ENCODE assay signal across 24 mouse cellular contexts in the genomic region with DNA sequence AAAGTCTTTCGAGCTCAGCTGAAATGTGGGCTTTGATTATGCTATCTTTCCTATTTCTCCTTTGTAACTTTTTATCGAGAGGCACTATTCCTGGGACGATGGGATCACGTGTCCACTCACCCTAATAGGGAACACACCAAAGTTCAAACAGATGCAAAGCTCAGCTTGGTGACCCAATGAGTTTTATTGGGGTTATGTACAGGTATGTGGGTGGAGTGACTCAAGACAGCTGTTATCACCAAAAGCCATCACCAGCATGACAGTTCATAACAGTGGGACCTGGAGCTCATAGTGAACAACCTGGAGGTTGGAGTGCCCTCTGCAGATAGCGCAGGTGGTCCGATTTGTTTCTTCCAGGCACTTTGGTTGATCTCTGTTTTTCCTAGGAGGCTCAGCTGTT. TPM values are rescaled to one million over a fixed set of nuclear protein-coding genes. Genes with fewer than 3 reads are reported as not detected.
DNase-seq lines count a peak whose midpoint lies in the region; ATAC-seq and TF ChIP-seq lines count a peak whose summit lies in the region.
"Had no signal": no experiment of that assay in that cellular context is flagged by ENCODE, and none has a peak within 500 bp of the region (broad histone marks: within the 10 kb centered on the region; RNA-seq: fewer than 3 reads in every experiment).

No protein-coding gene starts in this region.

- H3K27ac ChIP-seq in liver, adult 2 months (replicated peaks; ENCODE audit: insufficient read depth, low read depth, low read length): no peak overlapping the region
- H3K27ac ChIP-seq in intestine, postnatal 0 days (ENCODE audit: low read depth, low read length): peak overlapping the region; percentile 62
- H3K27ac ChIP-seq in liver, postnatal 0 days (ENCODE audit: low read depth): peak overlapping the region; percentile 7; the same call in 1 of the 2 replicates
- H3K27ac ChIP-seq in embryonic facial prominence, embryonic 10.5 days (replicated peaks): no peak overlapping the region
- H3K27ac ChIP-seq: embryonic facial prominence, embryonic 15.5 days; forebrain, embryonic 10.5 days; heart, embryonic 10.5 days; hindbrain, embryonic 12.5 days had no signal

- no peak for TF ChIP-seq POLR2A in liver, adult 2 months (IDR thresholded peaks at IDR 0.05; ENCODE audit: extremely low read depth, insufficient read depth, low read length)

- no peak for TF ChIP-seq CTCF in liver, adult 2 months (IDR thresholded peaks at IDR 0.05; ENCODE audit: low read depth, low read length)
- peak; percentile 18; the same call in 1 of the 2 replicates for TF ChIP-seq CTCF in intestine, postnatal 0 days (IDR thresholded peaks at IDR 0.05; ENCODE audit: low read depth)
- no peak for TF ChIP-seq CTCF in liver, postnatal 0 days (IDR thresholded peaks at IDR 0.05; ENCODE audit: low read depth)

- H3K9me3 ChIP-seq in intestine, postnatal 0 days (ENCODE audit: control insufficient read depth): no peaks in the 10 kb centered on the region
- no peaks in the 10 kb centered on the region for H3K9me3 ChIP-seq in liver, postnatal 0 days (ENCODE audit: low read length)
- H3K9me3 ChIP-seq in embryonic facial prominence, embryonic 10.5 days: 0 out of 2 replicates have a peak, but pooled peaks cover 2% of the 10 kb centered on the region
- H3K9me3 ChIP-seq: embryonic facial prominence, embryonic 15.5 days; heart, embryonic 10.5 days; hindbrain, embryonic 12.5 days had no signal

- H3K4me3 ChIP-seq in liver, adult 2 months (ENCODE audit: insufficient read depth, low read depth, low read length): no peak overlapping the region
- H3K4me3 ChIP-seq in intestine, postnatal 0 days (ENCODE audit: low read depth, low read length): no peak overlapping the region
- H3K4me3 ChIP-seq in liver, postnatal 0 days (ENCODE audit: low read depth, low read length): no peak overlapping the region
- H3K4me3 ChIP-seq in embryonic facial prominence, embryonic 10.5 days: no peak overlapping the region
- H3K4me3 ChIP-seq: embryonic facial prominence, embryonic 15.5 days; erythroblast, embryonic 14.5 days; forebrain, embryonic 10.5 days; heart, embryonic 10.5 days; hindbrain, embryonic 12.5 days had no signal

- no peak for TF ChIP-seq EP300 in liver, postnatal 0 days (IDR thresholded peaks at IDR 0.05; ENCODE audit: low read depth)

- peak; percentile 66 for DNase-seq in liver, adult 2 months (ENCODE audit: extremely low read depth, low read depth, low spot score)
- no peak for DNase-seq in liver
- DNase-seq in liver, postnatal 0 days: no peak
- no peak for DNase-seq in embryonic facial prominence, embryonic 10.5 days (ENCODE audit: low spot score)
- no peak for DNase-seq in embryo, embryonic 11 days
- DNase-seq in neural tube, embryonic 10.5 days (ENCODE audit: extremely low spot score, low spot score): no peak
- DNase-seq: adrenal gland, postnatal 10 days; B cell, adult 2 months; cerebellum, adult 11-12 months; cerebellum, adult 9-10 months; cerebellum, postnatal 25 days; heart, adult 18-20 months; heart, postnatal 10 days; heart, postnatal 4 days had no signal

- no peaks in the 10 kb centered on the region for H3K27me3 ChIP-seq in liver, adult 2 months (ENCODE audit: control insufficient read depth, insufficient read depth, low read length)
- H3K27me3 ChIP-seq in intestine, postnatal 0 days (replicated peaks; ENCODE audit: control insufficient read depth, insufficient read depth, low read length): peaks cover 26% of the 10 kb centered on the region
- no peaks in the 10 kb centered on the region for H3K27me3 ChIP-seq in liver, postnatal 0 days (ENCODE audit: insufficient read depth, low read length)
- H3K27me3 ChIP-seq in embryonic facial prominence, embryonic 10.5 days (replicated peaks; ENCODE audit: low read depth, poor library complexity, severe bottlenecking): peaks cover 90% of the 10 kb centered on the region

- ATAC-seq in intestine, postnatal 0 days: peak; percentile 80
- no peak for ATAC-seq in liver, postnatal 0 days
- ATAC-seq: forebrain, embryonic 14.5 days had no signal

- H3K4me1 ChIP-seq in liver, adult 2 months (ENCODE audit: control insufficient read depth, insufficient read depth, low read length): peaks cover 44% of the 10 kb centered on the region
- peaks cover 22% of the 10 kb centered on the region for H3K4me1 ChIP-seq in intestine, postnatal 0 days (replicated peaks; ENCODE audit: control insufficient read depth, insufficient read depth, low read length)
- peaks cover 71% of the 10 kb centered on the region for H3K4me1 ChIP-seq in liver, postnatal 0 days (ENCODE audit: insufficient read depth)
- H3K4me1 ChIP-seq in embryonic facial prominence, embryonic 10.5 days: peaks cover 51% of the 10 kb centered on the region

- 49% methylated on average over 6 of the region's 6 CpGs for WGBS in liver, adult 2 months
- 46% methylated on average over 6 of the region's 6 CpGs for WGBS in intestine, postnatal 0 days
- WGBS in liver, postnatal 0 days (ENCODE audit: insufficient replicate concordance): 68% methylated on average over 6 of the region's 6 CpGs
- 82% methylated on average over 6 of the region's 6 CpGs for WGBS in embryonic facial prominence, embryonic 10.5 days

- no peak overlapping the region; the same call in 1 of the 2 replicates for H3K4me2 ChIP-seq in intestine, postnatal 0 days (replicated peaks; ENCODE audit: low read depth)
- no peak overlapping the region for H3K4me2 ChIP-seq in liver, postnatal 0 days (ENCODE audit: low read depth, low read length)
- H3K4me2 ChIP-seq: embryonic facial prominence, embryonic 15.5 days; hindbrain, embryonic 12.5 days had no signal

- no peaks in the 10 kb centered on the region for H3K36me3 ChIP-seq in liver, adult 2 months (ENCODE audit: control insufficient read depth, insufficient read depth, low read length)
- no peaks in the 10 kb centered on the region for H3K36me3 ChIP-seq in intestine, postnatal 0 days (ENCODE audit: control insufficient read depth, insufficient read depth)
- no peaks in the 10 kb centered on the region for H3K36me3 ChIP-seq in liver, postnatal 0 days (replicated peaks; ENCODE audit: insufficient read depth, low read length)
- no peaks in the 10 kb centered on the region for H3K36me3 ChIP-seq in embryonic facial prominence, embryonic 10.5 days (replicated peaks)
- H3K36me3 ChIP-seq: embryonic facial prominence, embryonic 15.5 days; forebrain, embryonic 10.5 days; heart, embryonic 10.5 days; hindbrain, embryonic 12.5 days had no signal

- no peak overlapping the region for H3K9ac ChIP-seq in liver, adult 2 months (ENCODE audit: low read depth, low read length)
- no peak overlapping the region for H3K9ac ChIP-seq in intestine, postnatal 0 days (ENCODE audit: low read depth, low read length)
- H3K9ac ChIP-seq in liver, postnatal 0 days (replicated peaks): no peak overlapping the region
- H3K9ac ChIP-seq: embryonic facial prominence, embryonic 15.5 days; hindbrain, embryonic 12.5 days had no signal

- H3K79me2 ChIP-seq in liver, adult 2 months (ENCODE audit: control insufficient read depth, insufficient read depth, low read length): no peaks in the 10 kb centered on the region

RNA-seq across cellular contexts. Expression of gene Tnfaip2, which starts 3.4 kb away (rescaled TPM):
- total RNA-seq in liver, adult 2 months (2014; rRNA removed): 10.0 and 14.6 TPM in 2 replicates
- 28.9 and 29.1 TPM in 2 replicates for polyA plus RNA-seq in liver, adult 2 months (2012; rRNA removed)
- polyA plus RNA-seq in intestine, postnatal 0 days (2015; fragmentation: Nextera tagmentation; extraction: Ambion mirVana): 10.5 and 10.8 TPM in 2 replicates
- polyA plus RNA-seq in liver, postnatal 0 days (2015; fragmentation: Nextera tagmentation; extraction: Ambion mirVana): 72.0 and 79.5 TPM in 2 replicates
- polyA plus RNA-seq in embryonic facial prominence, embryonic 10.5 days (2016; fragmentation: Nextera tagmentation; extraction: Ambion mirVana): 3.9 and 4.0 TPM in 2 replicates

RNA-seq across cellular contexts. Expression of gene Exoc3l4, which starts 22.0 kb away (rescaled TPM):
- 1.0 and 1.2 TPM in 2 replicates for total RNA-seq in liver, adult 2 months (2014; rRNA removed)
- polyA plus RNA-seq in liver, adult 2 months (2012; rRNA removed): 3.0 and 3.4 TPM in 2 replicates
- polyA plus RNA-seq in intestine, postnatal 0 days (2015; fragmentation: Nextera tagmentation; extraction: Ambion mirVana): 163 and 172 TPM in 2 replicates
- 13.7 TPM in 2 replicates for polyA plus RNA-seq in liver, postnatal 0 days (2015; fragmentation: Nextera tagmentation; extraction: Ambion mirVana)
- 5.7 and 7.0 TPM in 2 replicates for polyA plus RNA-seq in embryonic facial prominence, embryonic 10.5 days (2016; fragmentation: Nextera tagmentation; extraction: Ambion mirVana)

RNA-seq across cellular contexts. Expression of gene Lbhd2, which starts 32.2 kb away (rescaled TPM):
- not detected in 2 replicates for total RNA-seq in liver, adult 2 months (2014; rRNA removed)
- not detected in 2 replicates for polyA plus RNA-seq in liver, adult 2 months (2012; rRNA removed)
- polyA plus RNA-seq in intestine, postnatal 0 days (2015; fragmentation: Nextera tagmentation; extraction: Ambion mirVana): 2.2 and 2.8 TPM in 2 replicates
- polyA plus RNA-seq in liver, postnatal 0 days (2015; fragmentation: Nextera tagmentation; extraction: Ambion mirVana): 0.22 TPM in 2 replicates
- polyA plus RNA-seq in embryonic facial prominence, embryonic 10.5 days (2016; fragmentation: Nextera tagmentation; extraction: Ambion mirVana): not detected in 2 replicates
- total RNA-seq: gastrocnemius, adult 8-10 months; heart, adult 18-20 months; heart, postnatal 10 days; heart, postnatal 4 days; MEL had no signal
- polyA plus RNA-seq: embryonic facial prominence, embryonic 11.5 days; erythroblast, embryonic 14.5 days; forebrain, embryonic 10.5 days had no signal

RNA-seq across cellular contexts. Expression of gene Gm266, which starts 46.8 kb away (rescaled TPM):
- total RNA-seq in liver, adult 2 months (2014; rRNA removed): not detected in 2 replicates
- polyA plus RNA-seq in liver, adult 2 months (2012; rRNA removed): not detected in 2 replicates
- 7.3 and 8.6 TPM in 2 replicates for polyA plus RNA-seq in intestine, postnatal 0 days (2015; fragmentation: Nextera tagmentation; extraction: Ambion mirVana)
- polyA plus RNA-seq in liver, postnatal 0 days (2015; fragmentation: Nextera tagmentation; extraction: Ambion mirVana): 0.49 and 0.54 TPM in 2 replicates
- polyA plus RNA-seq in embryonic facial prominence, embryonic 10.5 days (2016; fragmentation: Nextera tagmentation; extraction: Ambion mirVana): 15.7 and 19.8 TPM in 2 replicates
- total RNA-seq: heart, adult 18-20 months; MEL had no signal
- polyA plus RNA-seq: erythroblast, embryonic 14.5 days had no signal

Comparison
In these comparisons a context has a peak if more than half of its experiments do, and no peak if none do; other contexts are left out.
1. H3K27ac ChIP-seq: peak in intestine, postnatal 0 days (single experiment) and liver, postnatal 0 days (single experiment); none in liver, adult 2 months (single experiment) and embryonic facial prominence, embryonic 10.5 days (single experiment).
2. RNA of gene Exoc3l4, which starts 22.0 kb away (polyA plus RNA-seq): 163 to 172 TPM in intestine, postnatal 0 days; 13.7 TPM in liver, postnatal 0 days, 5.7 to 7.0 TPM in embryonic facial prominence, embryonic 10.5 days and 3.0 to 3.4 TPM in liver, adult 2 months; every median in the first group is over 10 times any median in the second.